Mouse (Mus musculus) forebrain, embryonic 10.5 days (tissue): Measurements from ENCODE around the gene Slc22a20. TPM values are rescaled to one million over a fixed set of nuclear protein-coding genes. Genes with fewer than 3 reads are reported as not detected.

Experiments
- DNase-seq: peaks from one replicate; pipeline ENCODE4 v3.0.0-alpha.2; 2017; ENCODE audit warnings: low spot score; ENCODE audit errors: extremely low spot score
- H3K27ac ChIP-seq: fragments of 300-500 bp; sonication (generic); 2 replicates; pipeline ENCODE4 v1.5.1; 2016; ENCODE audit warnings: mild to moderate bottlenecking
- H3K27me3 ChIP-seq: fragments of 300-500 bp; sonication (generic); 2 replicates; pipeline ENCODE4 v1.6.1; 2016; ENCODE audit warnings: mild to moderate bottlenecking; ENCODE audit not compliant: poor library complexity, severe bottlenecking
- H3K36me3 ChIP-seq: fragments of 300-500 bp; sonication (generic); replicated peaks from 2 replicates; pipeline ENCODE4 v1.6.1; 2016; ENCODE audit warnings: mild to moderate bottlenecking, moderate library complexity
- H3K4me1 ChIP-seq: fragments of 300-500 bp; sonication (generic); 2 replicates; pipeline ENCODE4 v1.6.1; 2016
- H3K4me3 ChIP-seq: fragments of 300-500 bp; sonication (generic); 2 replicates; pipeline ENCODE4 v1.5.1; 2016; ENCODE audit warnings: mild to moderate bottlenecking, moderate library complexity
- H3K9me3 ChIP-seq: fragments of 300-500 bp; sonication (generic); 2 replicates; pipeline ENCODE4 v1.6.1; 2016; ENCODE audit warnings: mild to moderate bottlenecking, moderate library complexity
- WGBS: fragments of 180-500 bp; shearing (Covaris S2); methylation state at CpG from one replicate; pipeline ENCODE4 v1.1.7; 2016; 5-methylcytosine and 5-hydroxymethylcytosine counted together
- polyA plus RNA-seq: library from polyadenylated mRNA; unstranded; fragments of >200 nt; fragmentation: Nextera tagmentation; extraction: Ambion mirVana; gene quantifications from 2 replicates; pipeline ENCODE4 v1.2.1, GENCODE M21; 2016

The Slc22a20 gene
- polyA plus RNA-seq, 1 experiment from 2014 or later: not detected

GRCm38 (mm10) chr19:5955704-5956670 lies 30.0 kb downstream of the Slc22a20 start:
- H3K9me3 ChIP-seq: no peaks in the 10 kb centered on the region
- peaks cover 99% of the 10 kb centered on the region for H3K36me3 ChIP-seq
- WGBS: 91% methylated on average over 28 of the region's 28 CpGs
- no peaks in the 10 kb centered on the region for H3K27me3 ChIP-seq
- no peak overlapping the region for H3K27ac ChIP-seq
- no peak overlapping the region for H3K4me3 ChIP-seq
- DNase-seq: no peak
- peaks cover 4% of the 10 kb centered on the region; the same call in 1 of the 2 replicates for H3K4me1 ChIP-seq

DNA sequence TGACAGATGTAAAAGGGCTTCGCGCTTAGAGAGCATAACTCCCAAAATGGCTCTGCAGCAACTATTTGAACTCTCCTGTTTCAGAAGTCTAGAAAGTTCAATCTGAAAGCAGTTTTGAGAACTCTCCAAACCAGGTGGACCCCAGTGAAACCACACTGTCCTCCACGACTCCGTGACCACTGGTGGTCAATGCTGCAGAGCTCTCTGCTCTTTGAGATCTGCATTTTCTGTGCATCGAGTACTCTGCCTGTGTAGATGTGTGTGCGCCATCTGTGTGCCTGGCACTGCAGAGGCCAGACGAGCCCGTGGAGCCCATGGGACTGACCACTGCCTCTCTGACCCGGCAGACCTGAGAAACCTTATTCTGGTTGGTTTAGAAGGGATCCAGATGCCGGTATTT lies 31.0 kb downstream of the Slc22a20 start:
- Histone ChIP-seq H3K4me1 (peaks cover 3% of the 10 kb centered on the region; the same call in 1 of the 2 replicates), H3K27ac (no peak overlapping the region), H3K4me3 (no peak overlapping the region), H3K27me3 (no peaks in the 10 kb centered on the region), H3K36me3 (peaks cover 99% of the 10 kb centered on the region), H3K9me3 (no peaks in the 10 kb centered on the region)
- WGBS: 95% methylated on average over 10 of the region's 10 CpGs
- no peak for DNase-seq

DNA sequence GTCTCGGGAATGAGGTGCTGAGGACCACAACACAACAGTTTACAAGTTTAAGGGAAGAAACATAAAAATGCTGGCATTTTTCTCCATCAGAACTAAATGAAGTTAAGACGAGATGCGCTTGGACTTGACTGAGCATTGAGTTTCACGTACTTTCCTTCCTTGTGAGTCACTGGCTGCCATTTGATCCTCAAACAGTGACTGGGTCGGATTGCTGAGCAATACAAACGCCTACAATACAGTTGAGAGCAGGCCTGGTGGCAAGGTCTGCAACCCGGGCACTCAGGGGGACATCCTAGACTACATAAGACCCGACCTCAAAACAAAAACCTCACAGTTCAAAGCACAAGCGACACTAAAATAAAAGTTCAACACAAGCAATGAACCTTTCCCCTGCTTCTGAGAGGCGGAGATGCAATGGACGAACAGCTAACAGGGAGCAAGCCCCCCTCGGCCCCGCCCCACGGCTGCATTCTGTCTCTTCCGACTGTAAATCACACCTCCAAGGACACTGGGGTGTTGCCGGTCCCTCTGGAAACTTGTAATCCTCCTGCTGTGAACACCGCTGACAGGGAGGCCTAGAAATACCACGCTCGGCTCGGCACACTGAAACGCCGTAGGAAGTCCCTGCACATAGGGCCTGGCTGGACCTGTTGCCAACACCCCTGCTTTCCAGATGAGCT lies 31.8 kb downstream of the Slc22a20 start:
- no peak for DNase-seq
- no peaks in the 10 kb centered on the region for H3K27me3 ChIP-seq
- H3K27ac ChIP-seq: no peak overlapping the region
- peaks cover 99% of the 10 kb centered on the region for H3K36me3 ChIP-seq
- H3K4me1 ChIP-seq: peaks cover 3% of the 10 kb centered on the region; the same call in 1 of the 2 replicates
- no peaks in the 10 kb centered on the region for H3K9me3 ChIP-seq
- WGBS: 93% methylated on average over 22 of the region's 22 CpGs
- H3K4me3 ChIP-seq: no peak overlapping the region

DNA sequence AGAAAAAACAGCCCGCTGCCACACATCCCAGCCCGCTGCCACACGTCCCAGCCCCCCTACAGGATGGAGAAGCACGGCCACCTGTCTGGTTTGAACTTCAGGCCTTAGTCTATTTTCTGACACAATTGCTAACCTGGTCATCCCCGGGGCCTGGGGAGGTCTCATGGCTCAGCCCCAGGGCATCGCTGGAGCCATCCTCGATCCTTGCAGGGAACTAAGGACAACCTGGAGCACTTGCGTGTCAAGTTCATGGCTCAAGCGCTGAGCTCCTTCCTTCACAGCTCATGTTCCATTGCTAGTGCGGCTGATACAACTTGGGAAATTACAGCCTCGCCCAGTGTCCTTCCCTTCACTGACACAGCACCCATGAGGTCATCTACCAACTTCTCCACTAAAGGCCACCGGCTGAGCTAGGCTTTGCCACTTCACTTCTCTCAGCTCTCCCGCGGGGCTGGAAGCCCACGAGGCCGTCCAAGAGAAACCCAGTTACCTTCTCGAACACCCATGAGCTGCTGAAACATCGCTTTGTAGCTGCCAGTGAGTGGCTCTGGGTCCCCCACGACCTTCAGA lies 32.7 kb downstream of the Slc22a20 start:
- Histone ChIP-seq H3K36me3 (peaks cover 99% of the 10 kb centered on the region), H3K4me1 (peaks cover 3% of the 10 kb centered on the region; the same call in 1 of the 2 replicates), H3K27me3 (no peaks in the 10 kb centered on the region), H3K9me3 (no peaks in the 10 kb centered on the region), H3K4me3 (no peak overlapping the region), H3K27ac (no peak overlapping the region)
- no peak for DNase-seq
- WGBS: 92% methylated on average over 19 of the region's 19 CpGs

- Histone ChIP-seq H3K27ac (peak overlapping the region; percentile 62), H3K9me3 (no peaks in the 10 kb centered on the region), H3K36me3 (peaks cover 100% of the 10 kb centered on the region), H3K4me1 (peaks cover 3% of the 10 kb centered on the region; the same call in 1 of the 2 replicates), H3K27me3 (no peaks in the 10 kb centered on the region), H3K4me3 (no peak overlapping the region)
- WGBS: 85% methylated on average over 13 of the region's 13 CpGs
- no peak for DNase-seq
Observed at GRCm38 (mm10) chr19:5952071-5952691, 33.8 kb downstream of the Slc22a20 start.

GRCm38 (mm10) chr19:5951631-5952030 lies 34.3 kb downstream of the Slc22a20 start:
- DNase-seq: no peak
- Histone ChIP-seq H3K36me3 (peaks cover 100% of the 10 kb centered on the region), H3K27ac (no peak overlapping the region), H3K4me3 (no peak overlapping the region), H3K4me1 (peaks cover 3% of the 10 kb centered on the region; the same call in 1 of the 2 replicates), H3K27me3 (no peaks in the 10 kb centered on the region), H3K9me3 (no peaks in the 10 kb centered on the region)
- 93% methylated on average over 16 of the region's 16 CpGs for WGBS

GRCm38 (mm10) chr19:5950218-5950617 lies 35.7 kb downstream of the Slc22a20 start:
- WGBS: 92% methylated on average over 11 of the region's 11 CpGs
- no peak overlapping the region for H3K4me3 ChIP-seq
- no peak for DNase-seq
- peaks cover 3% of the 10 kb centered on the region; the same call in 1 of the 2 replicates for H3K4me1 ChIP-seq
- H3K27me3 ChIP-seq: no peaks in the 10 kb centered on the region
- H3K9me3 ChIP-seq: no peaks in the 10 kb centered on the region
- H3K27ac ChIP-seq: no peak overlapping the region
- peaks cover 100% of the 10 kb centered on the region for H3K36me3 ChIP-seq

- 92% methylated on average over 8 of the region's 8 CpGs for WGBS
- peaks cover 99% of the 10 kb centered on the region for H3K36me3 ChIP-seq
Observed at GRCm38 (mm10) chr19:5945891-5946290, 40.1 kb downstream of the Slc22a20 start.

DNA sequence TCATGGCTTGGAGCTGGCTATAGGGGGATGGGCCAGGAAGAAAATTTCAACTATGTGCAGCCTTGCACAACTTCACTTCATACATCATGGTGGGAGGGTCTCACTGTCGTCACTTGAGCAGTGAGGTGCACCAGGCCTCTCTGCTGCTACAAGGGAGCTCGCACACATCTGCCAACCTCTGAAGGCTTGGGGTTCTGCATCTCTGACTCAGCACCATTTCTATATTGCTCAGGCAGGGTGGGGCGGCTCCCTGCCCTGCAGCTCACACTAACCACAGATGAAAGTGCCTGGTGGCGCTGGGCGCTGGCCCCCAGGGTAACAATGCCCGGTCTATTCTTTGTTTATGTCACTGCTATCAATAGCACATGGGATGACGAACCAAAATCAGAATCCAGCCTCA lies 40.9 kb downstream of the Slc22a20 start:
- peaks cover 99% of the 10 kb centered on the region for H3K36me3 ChIP-seq
- H3K27ac ChIP-seq: no peak overlapping the region
- no peaks in the 10 kb centered on the region for H3K9me3 ChIP-seq
- H3K4me1 ChIP-seq: no peaks in the 10 kb centered on the region
- no peaks in the 10 kb centered on the region for H3K27me3 ChIP-seq
- no peak for DNase-seq
- 92% methylated on average over 7 of the region's 7 CpGs for WGBS
- no peak overlapping the region for H3K4me3 ChIP-seq

More at GRCm38 (mm10) chr19:5945891-5946290, 40.1 kb downstream of the Slc22a20 start:
- Histone ChIP-seq H3K4me1 (no peaks in the 10 kb centered on the region), H3K27ac (no peak overlapping the region), H3K9me3 (no peaks in the 10 kb centered on the region), H3K27me3 (no peaks in the 10 kb centered on the region), H3K4me3 (no peak overlapping the region)
- DNase-seq: no peak

GRCm38 (mm10) chr19:5944145-5944544 lies 41.8 kb downstream of the Slc22a20 start:
- H3K36me3 ChIP-seq: peaks cover 99% of the 10 kb centered on the region
- 82% methylated on average over 8 of the region's 8 CpGs for WGBS

GRCm38 (mm10) chr19:5943404-5943803 lies 42.5 kb downstream of the Slc22a20 start:
- peaks cover 1% of the 10 kb centered on the region; the same call in 1 of the 2 replicates for H3K4me1 ChIP-seq
- H3K27ac ChIP-seq: no peak overlapping the region
- no peak overlapping the region for H3K4me3 ChIP-seq
- peaks cover 98% of the 10 kb centered on the region for H3K36me3 ChIP-seq
- no peaks in the 10 kb centered on the region for H3K27me3 ChIP-seq
- H3K9me3 ChIP-seq: no peaks in the 10 kb centered on the region
- WGBS: 95% methylated on average over 15 of the region's 15 CpGs
- DNase-seq: no peak

More at GRCm38 (mm10) chr19:5944145-5944544, 41.8 kb downstream of the Slc22a20 start:
- Histone ChIP-seq H3K9me3 (no peaks in the 10 kb centered on the region), H3K27me3 (no peaks in the 10 kb centered on the region), H3K4me1 (no peaks in the 10 kb centered on the region), H3K27ac (no peak overlapping the region), H3K4me3 (no peak overlapping the region)
- no peak for DNase-seq

- Histone ChIP-seq H3K36me3 (peaks cover 90% of the 10 kb centered on the region), H3K27ac (no peak overlapping the region), H3K9me3 (no peaks in the 10 kb centered on the region), H3K4me3 (no peak overlapping the region), H3K27me3 (no peaks in the 10 kb centered on the region), H3K4me1 (peaks cover 10% of the 10 kb centered on the region)
- no peak for DNase-seq
- 94% methylated on average over 7 of the region's 7 CpGs for WGBS
Observed at GRCm38 (mm10) chr19:5942581-5942980, 43.4 kb downstream of the Slc22a20 start.
